Mouse (Mus musculus): Measurements from ENCODE around the gene Trpm8. TPM values are rescaled to one million over a fixed set of nuclear protein-coding genes. Genes with fewer than 3 reads are reported as not detected.

Gene Trpm8
- total and polyA plus RNA-seq, 3 experiments, result not detected

DNA sequence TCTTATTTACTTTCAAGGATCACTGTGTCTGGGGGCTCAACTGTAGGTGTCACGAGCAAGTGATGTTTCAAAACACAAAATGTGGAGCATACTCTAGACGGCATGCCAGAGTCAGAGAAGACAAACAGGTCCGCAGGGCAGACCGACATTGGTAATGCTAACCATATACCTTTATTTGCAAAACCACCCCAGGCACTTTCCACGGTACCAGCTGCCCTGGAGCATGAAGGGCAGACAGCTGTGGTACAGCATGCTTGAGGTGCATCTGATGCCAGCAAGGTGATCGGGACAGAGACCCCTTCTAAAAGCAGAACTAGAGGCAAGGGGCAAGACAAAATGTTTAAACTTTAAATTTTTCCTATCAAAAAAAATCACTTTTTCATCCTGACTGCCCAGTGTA, 14.5 kb upstream of the Trpm8 start:
- dilution Hi-C loops (cut with MboI; ENCODE audit: extremely low pct_ligation_motif_present, extremely low pct_unique_long_range_greater_than_20kb, low sequenced_read_pairs), result no loop called here
- H3K79me2 ChIP-seq (replicated peaks; ENCODE audit: control insufficient read depth, extremely low read depth, insufficient read depth, poor library complexity, severe bottlenecking), result no peaks in the 10 kb centered on the region
- TF ChIP-seq RAD21 (IDR thresholded peaks at IDR 0.05; ENCODE audit: low read depth, low read length) (no peak), ZMIZ1 (IDR thresholded peaks at IDR 0.05; ENCODE audit: low read depth, low read length) (no peak), ZC3H11A (IDR thresholded peaks at IDR 0.05; ENCODE audit: low read depth, low read length) (no peak), SMC3 (IDR thresholded peaks at IDR 0.05; ENCODE audit: low read depth, low read length) (no peak), ELF1 (IDR thresholded peaks at IDR 0.05; ENCODE audit: low read depth, low read length) (no peak), JUND (conservative IDR thresholded peaks at IDR 0.05; ENCODE audit: low read depth, low read length) (no peak), TBP (conservative IDR thresholded peaks at IDR 0.05; ENCODE audit: low read depth, low read length) (no peak), MYC (IDR thresholded peaks at IDR 0.05; ENCODE audit: low read depth, low read length) (no peak), MAFK (IDR thresholded peaks at IDR 0.05; ENCODE audit: insufficient replicate concordance, low read length) (no peak; the same call in 1 of the 2 replicates), RCOR1 (conservative IDR thresholded peaks at IDR 0.05; ENCODE audit: low read depth, low read length) (no peak), MAZ (IDR thresholded peaks at IDR 0.05; ENCODE audit: low read depth, low read length) (no peak), MAX (IDR thresholded peaks at IDR 0.05; ENCODE audit: low read length) (no peak), ETS1 (conservative IDR thresholded peaks at IDR 0.05; ENCODE audit: low read depth, low read length) (no peak), SIN3A (IDR thresholded peaks at IDR 0.05; ENCODE audit: low read length) (no peak), POLR2AphosphoS2 (IDR thresholded peaks at IDR 0.05; ENCODE audit: low read depth, low read length) (no peak), USF2 (conservative IDR thresholded peaks at IDR 0.05; ENCODE audit: low read depth, low read length) (no peak), E2F4 (IDR thresholded peaks at IDR 0.05; ENCODE audit: insufficient replicate concordance, low read depth, low read length) (no peak), GABPA (IDR thresholded peaks at IDR 0.05; ENCODE audit: insufficient replicate concordance, low read depth, low read length) (no peak), KAT2A (IDR thresholded peaks at IDR 0.05; ENCODE audit: insufficient replicate concordance, low read length) (no peak)
- no peak overlapping the region for H3K4me2 ChIP-seq (ENCODE audit: insufficient read depth, low read depth, poor library complexity, severe bottlenecking)
- H3K4me3 ChIP-seq (replicated peaks in 1 of 3; ENCODE audit: low read depth in 2 of 3, low read length in 2 of 3, poor library complexity in 1 of 3), result no peak overlapping the region
- peaks cover 2 to 29% of the 10 kb centered on the region in 2 experiments; a peak in 3 of 4 replicates for H3K4me1 ChIP-seq (ENCODE audit: control insufficient read depth in 1 of 2, insufficient read depth in 2 of 2)
- DNase-seq (ENCODE audit: extremely low read depth), result no peak
- no peak overlapping the region for H3K27ac ChIP-seq (ENCODE audit: insufficient read depth, low read depth)
- H3K9me3 ChIP-seq (replicated peaks; ENCODE audit: low read length), result peaks cover 13% of the 10 kb centered on the region
- no peaks in the 10 kb centered on the region for H3K27me3 ChIP-seq (replicated peaks)
- in situ Hi-C loops (cut with MboI; ENCODE audit: low pct_ligation_motif_present, low pct_unique_long_range_greater_than_20kb, low sequenced_read_pairs), result no loop called here
- peaks cover 51 to 82% of the 10 kb centered on the region in 2 experiments for H3K36me3 ChIP-seq (replicated peaks in 1 of 2; ENCODE audit: control insufficient read depth in 1 of 2, insufficient read depth in 1 of 2, low read length in 1 of 2)
- H3K9ac ChIP-seq (ENCODE audit: insufficient read depth, low read depth), result no peak overlapping the region

- Histone ChIP-seq H3K9ac (ENCODE audit: insufficient read depth, low read depth) (no peak overlapping the region), H3K4me1 (ENCODE audit: control insufficient read depth in 1 of 2, insufficient read depth in 2 of 2) (peaks cover 2 to 29% of the 10 kb centered on the region in 2 experiments; a peak in 3 of 4 replicates), H3K27ac (ENCODE audit: insufficient read depth, low read depth) (no peak overlapping the region), H3K27me3 (replicated peaks) (no peaks in the 10 kb centered on the region), H3K4me3 (replicated peaks in 1 of 3; ENCODE audit: low read depth in 2 of 3, low read length in 2 of 3, poor library complexity in 1 of 3) (no peak overlapping the region), H3K36me3 (replicated peaks in 1 of 2; ENCODE audit: control insufficient read depth in 1 of 2, insufficient read depth in 1 of 2, low read length in 1 of 2) (peaks cover 60 to 90% of the 10 kb centered on the region in 2 experiments), H3K4me2 (ENCODE audit: insufficient read depth, low read depth, poor library complexity, severe bottlenecking) (no peak overlapping the region), H3K79me2 (replicated peaks; ENCODE audit: control insufficient read depth, extremely low read depth, insufficient read depth, poor library complexity, severe bottlenecking) (no peaks in the 10 kb centered on the region), H3K9me3 (replicated peaks; ENCODE audit: low read length) (peaks cover 12% of the 10 kb centered on the region)
- TF ChIP-seq NELFE (IDR thresholded peaks at IDR 0.05; ENCODE audit: low read depth, low read length) (no peak), ZKSCAN1 (IDR thresholded peaks at IDR 0.05; ENCODE audit: borderline replicate concordance, low read depth, low read length) (no peak), HCFC1 (IDR thresholded peaks at IDR 0.05; ENCODE audit: low read depth, low read length) (no peak), MXI1 (IDR thresholded peaks at IDR 0.05; ENCODE audit: low read depth, low read length) (no peak), CTCF (conservative IDR thresholded peaks at IDR 0.05 in 1 of 2, IDR thresholded peaks at IDR 0.05 in 1 of 2; ENCODE audit: low read depth in 2 of 2, low read length in 2 of 2) (no peak)
- in situ Hi-C loops (cut with MboI; ENCODE audit: low pct_ligation_motif_present, low pct_unique_long_range_greater_than_20kb, low sequenced_read_pairs) (no loop called here), dilution Hi-C loops (cut with MboI; ENCODE audit: extremely low pct_ligation_motif_present, extremely low pct_unique_long_range_greater_than_20kb, low sequenced_read_pairs) (no loop called here)
- DNase-seq (ENCODE audit: extremely low read depth), result no peak
These were observed 13.7 kb upstream of the Trpm8 start for GRCm38 (mm10) chr1:88263778-88264177.
